Mouse (Mus musculus) limb, embryonic 11.5 days (tissue): ENCODE measurements at regions not wholly inside any gene's neighbourhood (a gene's known extent, or its start where the extent isn't known, plus 50 kb on each side); places are given as distances from the start of the nearest gene placed in this dataset.

ENCODE experiments used
- ATAC-seq: fragments of 200-750 bp; cut with Nextera tagmentation; 2 replicates; pipeline ENCODE4 v1.8.0; 2017; ENCODE audit warnings: low read depth; ENCODE audit not compliant: insufficient number of reproducible peaks, low FRiP score, low TSS enrichment
- DNase-seq: peaks from one replicate; pipeline ENCODE4 v3.0.0-alpha.2; 2015; ENCODE audit warnings: low spot score
- H3K27ac ChIP-seq: fragments of 300-500 bp; sonication (generic); replicated peaks from 2 replicates; pipeline ENCODE4 v1.5.1; 2014; ENCODE audit warnings: low read depth, mild to moderate bottlenecking, low read length
- H3K27me3 ChIP-seq: fragments of 300-500 bp; sonication (generic); 2 replicates; pipeline ENCODE4 v1.6.1; 2014; ENCODE audit warnings: mild to moderate bottlenecking, low read length, mixed read lengths; ENCODE audit not compliant: control insufficient read depth, insufficient read depth
- H3K36me3 ChIP-seq: fragments of 300-500 bp; sonication (generic); 2 replicates; pipeline ENCODE4 v1.6.1; 2014; ENCODE audit warnings: mild to moderate bottlenecking, low read length, moderate library complexity, mixed read lengths; ENCODE audit not compliant: control insufficient read depth, insufficient read depth
- H3K4me1 ChIP-seq: fragments of 300-500 bp; sonication (generic); 2 replicates; pipeline ENCODE4 v1.6.1; 2014; ENCODE audit warnings: low read length, mixed read lengths; ENCODE audit not compliant: control insufficient read depth, insufficient read depth
- H3K4me2 ChIP-seq: fragments of 300-500 bp; sonication (generic); 2 replicates; pipeline ENCODE4 v1.6.1; 2014; ENCODE audit warnings: low read depth, mild to moderate bottlenecking, moderate library complexity; ENCODE audit not compliant: severe bottlenecking
- H3K4me3 ChIP-seq: fragments of 300-500 bp; sonication (generic); 2 replicates; pipeline ENCODE4 v1.5.1; 2014; ENCODE audit warnings: low read depth, low read length
- H3K9ac ChIP-seq: fragments of 300-500 bp; sonication (generic); 2 replicates; pipeline ENCODE4 v1.6.1; 2014; ENCODE audit warnings: mild to moderate bottlenecking, low read length
- H3K9me3 ChIP-seq: fragments of 300-500 bp; sonication (generic); 2 replicates; pipeline ENCODE4 v1.6.1; 2016; ENCODE audit warnings: low read length; ENCODE audit not compliant: control insufficient read depth
- WGBS: fragments of 180-500 bp; shearing (Covaris S2); extraction: QIAGEN DNeasy Blood & Tissue Kit; methylation state at CpG from one replicate; pipeline ENCODE4 v1.1.7; 2014; 5-methylcytosine and 5-hydroxymethylcytosine counted together

- Histone ChIP-seq H3K27me3 (no peaks in the 10 kb centered on the region), H3K4me1 (no peaks in the 10 kb centered on the region), H3K36me3 (no peaks in the 10 kb centered on the region), H3K4me3 (no peak overlapping the region), H3K4me2 (no peak overlapping the region), H3K9me3 (no peaks in the 10 kb centered on the region), H3K27ac (no peak overlapping the region), H3K9ac (no peak overlapping the region)
- no peak for DNase-seq
- no peak for ATAC-seq
- 47% methylated on average over 2 of the region's 2 CpGs for WGBS
Observed at GRCm38 (mm10) chr19:54440713-54441112, 396.8 kb downstream of the Adra2a start.

DNA sequence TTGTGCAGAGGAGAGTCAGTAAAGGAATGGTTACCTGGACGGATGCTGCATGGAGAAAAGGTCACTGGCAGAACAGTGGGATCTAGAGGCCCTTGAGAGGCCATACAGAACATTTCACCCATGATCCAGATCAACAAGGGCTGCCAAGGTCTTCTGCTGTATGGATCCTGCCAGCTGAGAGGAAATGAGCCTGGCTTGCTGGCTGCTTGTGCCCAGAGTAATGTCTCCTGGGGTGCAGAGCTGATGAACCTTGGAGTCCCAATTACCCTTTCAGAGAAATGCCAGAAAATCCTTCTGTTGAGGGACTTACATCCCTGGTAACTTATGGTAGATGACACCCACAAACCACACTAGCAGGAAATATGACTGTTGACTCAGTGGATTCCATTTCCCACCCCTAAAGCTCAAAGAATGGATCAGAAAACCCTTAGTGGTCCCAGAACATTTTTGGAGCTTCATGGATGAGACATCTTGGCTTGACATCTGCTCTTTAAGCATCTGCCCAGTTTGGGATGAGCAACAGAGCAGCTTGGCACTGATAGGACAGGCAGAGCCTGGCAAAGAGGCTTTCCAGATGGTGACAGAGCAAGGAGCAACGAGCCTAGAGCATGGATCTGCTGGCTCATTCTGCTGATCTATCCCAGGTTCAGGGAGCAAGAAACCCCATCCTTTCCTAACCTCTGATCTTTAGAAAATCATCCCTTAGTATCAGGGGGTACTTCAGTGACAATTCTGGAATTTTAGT is 416.6 kb downstream of the Adra2a start:
- no peaks in the 10 kb centered on the region for H3K9me3 ChIP-seq
- H3K4me2 ChIP-seq = no peak overlapping the region
- WGBS = 72% methylated on average over 2 of the region's 2 CpGs
- no peak overlapping the region for H3K9ac ChIP-seq
- no peaks in the 10 kb centered on the region for H3K4me1 ChIP-seq
- H3K36me3 ChIP-seq = no peaks in the 10 kb centered on the region
- no peak overlapping the region for H3K27ac ChIP-seq
- no peak overlapping the region for H3K4me3 ChIP-seq
- no peaks in the 10 kb centered on the region for H3K27me3 ChIP-seq
- DNase-seq (no peak), ATAC-seq (no peak)

- H3K4me3 ChIP-seq = no peak overlapping the region
- no peak overlapping the region for H3K4me2 ChIP-seq
- WGBS = 91% methylated on average over 2 of the region's 2 CpGs
- ATAC-seq (no peak), DNase-seq (no peak)
- H3K36me3 ChIP-seq = no peaks in the 10 kb centered on the region
- no peaks in the 10 kb centered on the region for H3K4me1 ChIP-seq
- H3K9ac ChIP-seq = no peak overlapping the region
- no peaks in the 10 kb centered on the region for H3K27me3 ChIP-seq
- no peaks in the 10 kb centered on the region for H3K9me3 ChIP-seq
- H3K27ac ChIP-seq = no peak overlapping the region
Observed at GRCm38 (mm10) chr19:54462480-54462879, 418.5 kb downstream of the Adra2a start.

- WGBS = 68% methylated on average over 5 of the region's 5 CpGs
- no peak for DNase-seq
Observed at GRCm38 (mm10) chr19:54470034-54470433, 426.1 kb downstream of the Adra2a start.

DNA sequence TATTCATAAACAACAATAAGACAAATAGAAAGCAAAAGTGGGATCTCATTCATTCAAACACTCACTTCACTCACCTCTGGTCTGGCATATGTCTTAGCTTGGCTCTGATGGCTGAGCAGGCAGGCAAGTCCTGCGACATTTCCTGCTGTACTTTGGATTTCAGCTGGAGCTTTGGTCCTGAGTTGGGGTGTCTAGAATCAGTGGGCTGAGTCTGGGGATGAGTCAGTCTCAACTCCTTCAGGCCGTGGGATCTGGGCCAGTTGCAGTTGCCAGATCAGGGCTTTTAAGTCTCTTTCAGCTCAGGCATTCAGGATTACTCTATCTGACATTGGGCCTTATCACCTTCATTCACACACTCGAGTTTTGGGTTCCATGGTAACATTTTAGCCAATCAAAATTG is 454.1 kb downstream of the Adra2a start:
- DNase-seq = no peak
- 72% methylated on average over 3 of the region's 3 CpGs for WGBS
- no peak overlapping the region for H3K9ac ChIP-seq
- no peaks in the 10 kb centered on the region for H3K4me1 ChIP-seq
- H3K4me3 ChIP-seq = no peak overlapping the region
- no peak for ATAC-seq
- H3K36me3 ChIP-seq = no peaks in the 10 kb centered on the region
- no peaks in the 10 kb centered on the region for H3K9me3 ChIP-seq
- no peaks in the 10 kb centered on the region for H3K27me3 ChIP-seq
- no peak overlapping the region for H3K27ac ChIP-seq
- H3K4me2 ChIP-seq = no peak overlapping the region

More at GRCm38 (mm10) chr19:54470034-54470433, 426.1 kb downstream of the Adra2a start:
- H3K9ac ChIP-seq = no peak overlapping the region
- no peak for ATAC-seq
- H3K9me3 ChIP-seq = no peaks in the 10 kb centered on the region
- H3K27ac ChIP-seq = no peak overlapping the region
- H3K27me3 ChIP-seq = no peaks in the 10 kb centered on the region
- no peaks in the 10 kb centered on the region for H3K36me3 ChIP-seq
- no peak overlapping the region for H3K4me2 ChIP-seq
- no peaks in the 10 kb centered on the region for H3K4me1 ChIP-seq
- no peak overlapping the region for H3K4me3 ChIP-seq

DNA sequence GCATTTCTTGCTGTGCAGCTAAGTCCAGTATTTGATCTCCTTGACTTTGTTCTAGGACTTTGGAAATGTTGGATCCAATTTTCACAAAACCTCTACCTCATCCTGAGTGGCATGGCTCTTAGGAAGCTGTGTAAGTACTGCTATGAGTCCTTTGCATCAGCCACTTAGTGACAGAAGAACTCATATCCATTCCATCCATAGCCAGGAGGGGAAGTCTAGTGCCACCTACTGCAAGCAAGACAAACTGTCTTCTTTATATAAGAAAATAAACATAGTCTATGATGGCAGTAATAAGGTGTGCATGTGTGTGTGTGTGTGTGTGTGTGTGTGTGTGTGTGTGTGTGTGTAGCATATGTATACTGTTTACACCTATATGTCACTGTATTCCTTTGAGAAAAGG is 489.9 kb downstream of the Adra2a start:
- ATAC-seq = no peak
- no peak overlapping the region for H3K9ac ChIP-seq

DNA sequence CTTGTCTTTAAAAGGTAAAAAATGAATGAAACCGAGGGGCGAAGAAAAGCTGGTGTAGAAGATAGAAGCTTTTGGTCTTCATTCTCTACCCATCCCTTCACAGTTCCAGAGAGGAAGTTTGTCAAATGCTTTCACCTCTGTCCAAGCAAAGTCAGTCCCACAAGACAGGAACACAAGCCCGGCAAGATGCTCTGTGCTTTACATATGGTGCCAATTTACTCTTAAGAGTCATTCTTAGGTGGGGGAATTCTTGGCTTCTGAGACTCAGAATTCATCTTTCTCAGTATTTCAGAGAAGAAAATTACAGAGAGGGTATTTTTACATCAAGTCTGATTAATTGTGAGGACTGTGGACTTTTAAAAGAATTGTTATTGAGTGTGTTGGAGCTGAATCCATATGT is 511.4 kb downstream of the Adra2a start:
- DNase-seq (no peak), ATAC-seq (no peak)
- Histone ChIP-seq H3K27me3 (no peaks in the 10 kb centered on the region), H3K9me3 (no peaks in the 10 kb centered on the region), H3K4me3 (no peak overlapping the region), H3K9ac (no peak overlapping the region), H3K4me2 (no peak overlapping the region), H3K27ac (no peak overlapping the region), H3K4me1 (no peaks in the 10 kb centered on the region), H3K36me3 (no peaks in the 10 kb centered on the region)
- WGBS = 67% methylated on average over 3 of the region's 3 CpGs

More for the DNA sequence above, 489.9 kb downstream of the Adra2a start:
- Histone ChIP-seq H3K9me3 (no peaks in the 10 kb centered on the region), H3K4me3 (no peak overlapping the region), H3K4me2 (no peak overlapping the region), H3K27ac (no peak overlapping the region), H3K36me3 (no peaks in the 10 kb centered on the region), H3K4me1 (no peaks in the 10 kb centered on the region), H3K27me3 (no peaks in the 10 kb centered on the region)
- no peak for DNase-seq

DNA sequence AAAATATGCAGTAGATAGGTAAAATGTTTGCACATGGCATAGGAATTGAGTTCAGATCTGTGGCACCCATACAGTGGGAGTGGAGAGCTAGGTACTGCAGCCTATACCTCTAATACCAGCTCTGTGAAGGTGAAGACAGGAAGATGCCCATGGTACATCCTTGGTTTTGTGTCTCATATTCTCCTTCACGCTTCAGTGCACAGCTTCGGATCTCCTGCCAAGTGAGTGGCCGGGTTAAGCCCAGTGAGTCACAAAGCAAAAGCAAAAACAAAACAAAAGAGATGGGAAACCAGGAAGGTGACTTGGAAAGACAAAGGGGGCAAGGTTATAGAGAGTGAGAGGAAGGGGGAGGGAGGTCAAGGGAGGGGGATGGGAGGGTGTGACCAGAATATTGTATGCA is 514.0 kb downstream of the Adra2a start:
- Histone ChIP-seq H3K4me3 (no peak overlapping the region), H3K36me3 (no peaks in the 10 kb centered on the region), H3K27ac (no peak overlapping the region), H3K9ac (no peak overlapping the region), H3K27me3 (no peaks in the 10 kb centered on the region), H3K4me1 (no peaks in the 10 kb centered on the region), H3K9me3 (no peaks in the 10 kb centered on the region), H3K4me2 (no peak overlapping the region)
- WGBS = 93% methylated on average over 3 of the region's 3 CpGs
- no peak for DNase-seq
- ATAC-seq = no peak

DNA sequence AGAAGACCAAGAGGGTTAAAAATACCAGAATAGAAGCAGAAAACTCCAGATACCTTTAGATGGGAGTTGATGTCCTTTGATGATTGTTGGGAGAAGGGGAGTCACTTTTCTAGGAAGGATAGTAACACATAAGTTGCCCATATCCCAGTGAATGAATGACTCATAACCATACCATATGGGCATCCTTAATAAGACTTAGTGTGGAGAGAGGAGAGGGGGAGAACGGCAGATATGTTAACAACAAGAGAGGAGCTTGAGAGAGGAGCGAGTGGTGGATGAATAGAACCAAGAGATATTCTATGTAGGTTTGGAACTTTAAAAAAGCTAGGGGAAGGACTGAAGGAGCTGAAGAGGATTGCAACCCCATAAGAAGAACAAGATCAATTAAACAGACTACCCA is 539.6 kb downstream of the Adra2a start:
- DNase-seq (no peak), ATAC-seq (no peak)
- Histone ChIP-seq H3K4me3 (no peak overlapping the region), H3K9me3 (no peaks in the 10 kb centered on the region), H3K4me2 (no peak overlapping the region), H3K27ac (no peak overlapping the region), H3K9ac (no peak overlapping the region), H3K27me3 (no peaks in the 10 kb centered on the region), H3K36me3 (no peaks in the 10 kb centered on the region), H3K4me1 (no peaks in the 10 kb centered on the region)
- 86% methylated on average over 2 of the region's 2 CpGs for WGBS
